Mouse (Mus musculus): ENCODE results near the gene Lrrc45.

DNA sequence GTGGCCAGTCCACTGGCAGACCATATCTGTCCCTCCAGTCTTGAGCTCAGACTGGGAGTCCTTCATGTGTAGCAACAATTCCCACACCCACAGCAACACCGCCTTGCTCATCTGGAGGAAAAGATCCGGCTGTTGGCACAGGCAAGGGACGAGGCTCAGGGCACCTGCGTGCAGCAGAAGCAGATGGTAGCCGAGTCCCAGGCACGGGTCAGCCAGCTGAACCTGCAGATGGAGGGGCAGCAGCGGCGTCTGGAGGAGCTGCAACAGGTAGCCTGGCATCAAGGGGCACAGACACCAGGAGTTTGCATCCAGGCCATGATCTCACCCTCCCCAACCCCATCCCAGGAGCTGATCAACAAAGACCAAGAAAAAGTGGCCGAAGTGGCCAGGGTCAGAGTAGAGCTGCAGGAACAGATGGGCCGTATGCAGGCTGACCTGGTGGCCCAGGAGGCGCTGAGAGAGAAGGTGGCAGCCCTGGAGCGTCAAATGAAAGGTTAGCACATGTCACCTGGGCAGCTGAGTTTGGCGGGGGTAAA lies 6.2 kb downstream of the Lrrc45 start:
- TF ChIP-seq CTCF (IDR thresholded peaks at IDR 0.05 in 2 of 3, conservative IDR thresholded peaks at IDR 0.05 in 1 of 3; ENCODE audit: control insufficient read depth in 1 of 3, insufficient read depth in 1 of 3, low read depth in 2 of 3, low read length in 3 of 3, poor library complexity in 1 of 3, severe bottlenecking in 1 of 3) (no peak), RAD21 (IDR thresholded peaks at IDR 0.05; ENCODE audit: low read depth, low read length) (no peak), EP300 (IDR thresholded peaks at IDR 0.05; ENCODE audit: low read depth in 1 of 2, low read length in 2 of 2) (no peak), TCF12 (IDR thresholded peaks at IDR 0.05; ENCODE audit: low read depth, low read length) (no peak), ETS1 (IDR thresholded peaks at IDR 0.05; ENCODE audit: low read depth, low read length) (no peak), SMC3 (IDR thresholded peaks at IDR 0.05; ENCODE audit: low read depth, low read length) (no peak), MEF2A (IDR thresholded peaks at IDR 0.05; ENCODE audit: extremely low read depth, insufficient replicate concordance, low read depth, low read length, poor library complexity, severe bottlenecking) (no peak), CHD1 (IDR thresholded peaks at IDR 0.05; ENCODE audit: low read depth, low read length) (no peak), MYC (IDR thresholded peaks at IDR 0.05; ENCODE audit: low read depth, low read length) (no peak), MXI1 (IDR thresholded peaks at IDR 0.05; ENCODE audit: low read depth, low read length) (no peak), TAL1 (IDR thresholded peaks at IDR 0.05; ENCODE audit: low read length) (no peak)

Data from MEL (cell line).